Mouse (Mus musculus) stomach, postnatal 0 days (tissue): ENCODE results near the gene Rgs16.
"Not testable (repeated sequence)": the region's sequence is repeated elsewhere in the genome, so short reads cannot be mapped to it uniquely, and the experiment has no call there.

Experiments
- CTCF ChIP-seq: IDR thresholded peaks from 2 replicates; pipeline ENCODE4 v1.5.1; 2016; ENCODE audit warnings: antibody characterized with exemption, low read depth, mild to moderate bottlenecking, moderate library complexity
- EP300 ChIP-seq: optimal IDR thresholded peaks from 2 replicates; pipeline ENCODE3; 2016; ENCODE audit warnings: antibody characterized with exemption

DNA sequence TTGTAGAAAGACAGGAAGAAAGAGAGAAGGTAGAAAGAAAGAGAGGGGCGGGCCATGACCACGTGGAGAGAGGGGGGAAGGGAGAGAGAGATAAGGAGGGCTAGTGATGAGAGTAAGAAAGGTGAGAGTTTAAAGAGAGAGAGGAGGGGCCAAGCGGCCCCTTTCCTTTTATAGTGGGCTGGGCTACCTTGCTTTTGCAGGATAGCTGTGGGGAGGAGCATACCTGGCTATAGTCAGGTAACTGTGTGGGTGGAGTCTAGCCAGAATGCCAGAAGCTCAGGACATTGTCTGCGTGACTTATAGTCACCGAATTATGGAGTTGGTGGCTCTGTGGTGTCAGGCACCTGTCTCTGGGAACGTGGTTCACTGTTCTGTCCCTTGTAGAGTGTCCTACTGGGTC, 29.4 kb downstream of the Rgs16 start:
- TF ChIP-seq CTCF, EP300: not testable (repeated sequence)
